Mouse (Mus musculus) heart, embryonic 14.5 days (tissue): ENCODE measurements around the gene Zpbp2. TPM values are rescaled to one million over a fixed set of nuclear protein-coding genes. Genes with fewer than 3 reads are reported as not detected.

Experiments used
- ATAC-seq: fragments of 200-750 bp; cut with Nextera tagmentation; 2 replicates; pipeline ENCODE4 v1.8.0; 2017; ENCODE audit warnings: low read depth, moderate TSS enrichment; ENCODE audit not compliant: insufficient number of reproducible peaks, insufficient read depth, low FRiP score
- H3K27ac ChIP-seq, 2 experiments: fragments of 200-500 bp in 1 of 2; fragments of 300-500 bp in 1 of 2; sonication (generic) in 1 of 2; replicated peaks in 1 of 2; 2 replicates each; pipeline ENCODE4 v1.5.1; 2012 to 2014; ENCODE audit warnings: low read depth in 2 of 2, low read length in 2 of 2, control low read depth in 1 of 2, mild to moderate bottlenecking in 1 of 2, mixed read lengths in 1 of 2; ENCODE audit not compliant: control insufficient read depth in 1 of 2, insufficient read depth in 1 of 2
- H3K27me3 ChIP-seq: fragments of 300-500 bp; sonication (generic); 2 replicates; pipeline ENCODE4 v1.6.1; 2014; ENCODE audit warnings: mild to moderate bottlenecking, low read length, control low read depth; ENCODE audit not compliant: control insufficient read depth, insufficient read depth
- H3K36me3 ChIP-seq: fragments of 300-500 bp; sonication (generic); 2 replicates; pipeline ENCODE4 v1.6.1; 2014; ENCODE audit warnings: mild to moderate bottlenecking, control low read depth, low read length, mixed read lengths; ENCODE audit not compliant: control insufficient read depth, insufficient read depth
- H3K4me1 ChIP-seq, 2 experiments: fragments of 200-500 bp in 1 of 2; fragments of 300-500 bp in 1 of 2; sonication (generic) in 1 of 2; 2 replicates each; pipeline ENCODE4 v1.6.1; 2012 to 2014; ENCODE audit warnings: low read length in 2 of 2, control low read depth in 1 of 2, mixed read lengths in 1 of 2; ENCODE audit not compliant: control insufficient read depth in 2 of 2, insufficient read depth in 2 of 2
- H3K4me2 ChIP-seq: fragments of 300-500 bp; sonication (generic); 2 replicates; pipeline ENCODE4 v1.6.1; 2014; ENCODE audit warnings: mild to moderate bottlenecking, low read length
- H3K4me3 ChIP-seq, 2 experiments: fragments of 200-500 bp in 1 of 2; fragments of 300-500 bp in 1 of 2; sonication (generic) in 1 of 2; 2 replicates each; pipeline ENCODE4 v1.5.1; 2012 to 2014; ENCODE audit warnings: low read length in 2 of 2, mild to moderate bottlenecking in 2 of 2, control low read depth in 1 of 2, low read depth in 1 of 2, moderate library complexity in 1 of 2; ENCODE audit not compliant: control insufficient read depth in 1 of 2, insufficient read depth in 1 of 2
- H3K9ac ChIP-seq: fragments of 300-500 bp; sonication (generic); 2 replicates; pipeline ENCODE4 v1.6.1; 2014; ENCODE audit warnings: mild to moderate bottlenecking, low read length
- H3K9me3 ChIP-seq: fragments of 300-500 bp; sonication (generic); 2 replicates; pipeline ENCODE4 v1.6.1; 2016; ENCODE audit warnings: low read length, control low read depth; ENCODE audit not compliant: control insufficient read depth
- WGBS: fragments of 180-500 bp; shearing (Covaris S2); extraction: QIAGEN DNeasy Blood & Tissue Kit; methylation state at CpG from one replicate; pipeline ENCODE4 v1.1.7; 2014; 5-methylcytosine and 5-hydroxymethylcytosine counted together
- polyA plus RNA-seq: library from polyadenylated mRNA; unstranded; fragments of >200 nt; fragmentation: Nextera tagmentation; extraction: Ambion mirVana; gene quantifications from 2 replicates; pipeline ENCODE4 v1.2.1, GENCODE M21; 2014

Zpbp2 gene
- polyA plus RNA-seq, 1 experiment from 2014 or later = 0.16 TPM

DNA sequence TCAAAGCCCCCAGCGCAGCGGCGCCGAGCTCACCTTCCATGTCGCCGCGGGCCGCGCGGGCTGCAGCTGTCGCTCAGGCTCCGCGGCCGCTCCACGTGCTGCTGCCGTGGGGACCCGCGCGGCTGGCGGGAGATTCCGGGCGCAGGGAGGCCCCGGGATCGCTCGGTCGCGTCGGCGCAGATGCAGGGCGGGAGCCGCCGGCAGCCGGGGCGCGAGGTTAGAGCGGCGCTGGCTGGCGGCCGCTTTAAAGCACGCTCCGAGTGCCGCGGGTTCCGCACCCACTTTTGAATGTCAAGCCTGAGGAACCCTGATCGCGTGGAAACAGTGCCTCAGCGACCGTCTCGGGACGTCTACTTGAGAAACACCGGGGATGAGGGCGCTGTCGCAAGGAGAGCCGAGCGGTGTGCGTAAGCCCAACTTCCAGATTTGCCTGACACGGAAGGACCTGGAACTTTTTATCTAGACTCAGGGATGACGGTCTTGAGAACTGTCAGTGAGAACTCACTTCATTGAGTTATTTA is 5.1 kb upstream of the Zpbp2 start, which contains the start of gene Ikzf3:
TSS of gene Ikzf3 (minus strand) at position 321 of the 521 bp plus-strand sequence.
- ATAC-seq = no peak
- H3K9ac ChIP-seq = peak within 1 kb of the TSS; percentile 59
- WGBS = 1% methylated on average over 58 of the region's 58 CpGs

DNA sequence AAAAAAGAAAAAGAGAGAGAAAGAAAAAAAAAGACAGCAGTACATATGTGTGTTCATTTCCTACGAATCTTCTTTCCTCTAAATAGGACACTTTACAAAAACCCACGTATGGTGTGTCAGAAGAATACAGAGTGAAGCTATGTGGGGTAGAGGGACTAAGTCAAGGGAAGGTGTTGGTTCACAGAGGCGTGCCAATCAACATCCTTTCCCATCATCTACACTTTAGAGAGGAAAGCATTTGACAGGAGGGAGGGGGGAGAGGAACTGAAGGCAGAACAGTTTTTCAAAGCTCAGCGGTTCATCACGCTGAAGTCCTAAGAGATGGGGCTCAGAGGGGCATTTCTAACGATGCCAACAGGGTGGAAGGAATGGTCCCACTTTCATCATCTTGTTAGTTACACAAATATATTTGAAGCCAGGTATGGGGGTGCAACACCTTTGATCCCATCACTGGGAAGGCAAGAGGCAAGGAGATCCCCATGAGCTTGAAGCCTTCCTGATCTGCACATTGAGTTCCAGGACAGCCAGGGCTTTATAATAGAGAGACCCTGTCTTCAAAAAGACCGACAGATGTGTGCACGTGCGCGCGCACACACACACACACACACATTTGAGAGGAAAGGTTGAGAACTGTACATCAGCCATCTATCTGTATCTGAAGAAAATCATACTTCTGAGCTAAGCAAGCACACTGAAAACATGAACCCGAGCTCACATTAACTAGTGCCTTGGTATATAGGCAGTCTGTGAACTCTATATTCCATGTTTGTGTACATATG is 4.2 kb upstream of the Zpbp2 start:
- Histone ChIP-seq H3K4me2 (no peak overlapping the region), H3K36me3 (no peaks in the 10 kb centered on the region), H3K9me3 (no peaks in the 10 kb centered on the region), H3K4me3 (no peak overlapping the region), H3K27me3 (peaks cover 75% of the 10 kb centered on the region), H3K9ac (no peak overlapping the region), H3K4me1 (peaks cover 6 to 12% of the 10 kb centered on the region in 2 experiments; a peak in 3 of 4 replicates), H3K27ac (no peak overlapping the region)
- 44% methylated on average over 12 of the region's 12 CpGs for WGBS
- no peak for ATAC-seq

More for the DNA sequence above, 5.1 kb upstream of the Zpbp2 start, which contains the start of gene Ikzf3:
- peak within 1 kb of the TSS; percentile 86 for H3K4me2 ChIP-seq
- peak within 1 kb of the TSS; percentile 48 for H3K4me3 ChIP-seq
- H3K36me3 ChIP-seq = no peaks in the 10 kb centered on the region
- peaks cover 75% of the 10 kb centered on the region for H3K27me3 ChIP-seq
- no peaks in the 10 kb centered on the region for H3K9me3 ChIP-seq
- H3K27ac ChIP-seq = no peak within 1 kb of the TSS
- H3K4me1 ChIP-seq = peaks cover 3 to 8% of the 10 kb centered on the region in 2 experiments; a peak in 2 of 4 replicates

DNA sequence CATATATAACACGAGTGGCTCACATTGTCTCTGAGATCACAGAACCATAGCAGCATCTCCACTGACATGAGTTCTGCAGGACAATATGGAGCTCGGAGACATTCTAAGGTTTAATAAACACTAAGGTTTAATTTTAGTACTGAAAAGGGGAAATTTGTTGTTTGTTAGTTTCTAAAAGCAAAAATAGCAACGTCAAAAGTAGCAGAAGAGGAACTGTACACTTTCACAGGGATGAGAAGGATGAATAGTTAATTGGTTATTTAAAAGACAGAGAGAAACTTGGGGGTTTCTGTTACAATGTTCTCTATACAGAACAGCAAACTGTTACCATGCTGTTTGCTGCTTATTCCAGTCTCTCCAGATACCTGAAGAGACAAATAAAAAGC is 3.6 kb upstream of the Zpbp2 start:
- H3K4me3 ChIP-seq = no peak overlapping the region
- H3K9me3 ChIP-seq = no peaks in the 10 kb centered on the region
- no peak overlapping the region for H3K9ac ChIP-seq
- no peak overlapping the region for H3K27ac ChIP-seq
- 55% methylated on average over 3 of the region's 3 CpGs for WGBS
- H3K36me3 ChIP-seq = no peaks in the 10 kb centered on the region
- peaks cover 6 to 14% of the 10 kb centered on the region in 2 experiments; a peak in 3 of 4 replicates for H3K4me1 ChIP-seq
- no peak for ATAC-seq
- no peak overlapping the region for H3K4me2 ChIP-seq
- peaks cover 75% of the 10 kb centered on the region for H3K27me3 ChIP-seq

DNA sequence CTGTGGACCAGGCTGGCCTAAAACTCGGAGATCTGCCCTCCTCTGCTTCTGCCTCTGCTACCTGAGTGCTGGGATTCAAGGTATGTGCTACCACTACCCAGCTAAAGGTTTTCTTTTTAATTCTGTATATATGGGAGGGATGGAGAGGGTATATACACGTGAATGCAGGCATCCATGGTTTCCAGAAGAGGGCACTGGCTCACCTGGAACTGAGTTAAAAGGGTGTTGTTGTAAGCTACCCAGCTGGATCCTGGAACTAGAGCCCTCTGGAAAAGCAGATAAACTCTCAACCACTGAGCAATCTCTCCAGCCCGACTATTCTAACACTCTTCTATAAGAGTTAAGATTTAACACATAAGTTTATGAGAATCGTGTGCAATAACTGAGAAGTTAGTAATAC is 1.5 kb upstream of the Zpbp2 start:
- no peak for ATAC-seq
- no peaks in the 10 kb centered on the region for H3K36me3 ChIP-seq
- WGBS = 57% methylated on average over 4 of the region's 4 CpGs
- H3K4me3 ChIP-seq = no peak overlapping the region
- H3K27ac ChIP-seq = no peak overlapping the region
- H3K27me3 ChIP-seq = peaks cover 58% of the 10 kb centered on the region
- peaks cover 6 to 14% of the 10 kb centered on the region in 2 experiments; a peak in 3 of 4 replicates for H3K4me1 ChIP-seq
- H3K9me3 ChIP-seq = no peaks in the 10 kb centered on the region
- H3K9ac ChIP-seq = no peak overlapping the region
- H3K4me2 ChIP-seq = no peak overlapping the region

DNA sequence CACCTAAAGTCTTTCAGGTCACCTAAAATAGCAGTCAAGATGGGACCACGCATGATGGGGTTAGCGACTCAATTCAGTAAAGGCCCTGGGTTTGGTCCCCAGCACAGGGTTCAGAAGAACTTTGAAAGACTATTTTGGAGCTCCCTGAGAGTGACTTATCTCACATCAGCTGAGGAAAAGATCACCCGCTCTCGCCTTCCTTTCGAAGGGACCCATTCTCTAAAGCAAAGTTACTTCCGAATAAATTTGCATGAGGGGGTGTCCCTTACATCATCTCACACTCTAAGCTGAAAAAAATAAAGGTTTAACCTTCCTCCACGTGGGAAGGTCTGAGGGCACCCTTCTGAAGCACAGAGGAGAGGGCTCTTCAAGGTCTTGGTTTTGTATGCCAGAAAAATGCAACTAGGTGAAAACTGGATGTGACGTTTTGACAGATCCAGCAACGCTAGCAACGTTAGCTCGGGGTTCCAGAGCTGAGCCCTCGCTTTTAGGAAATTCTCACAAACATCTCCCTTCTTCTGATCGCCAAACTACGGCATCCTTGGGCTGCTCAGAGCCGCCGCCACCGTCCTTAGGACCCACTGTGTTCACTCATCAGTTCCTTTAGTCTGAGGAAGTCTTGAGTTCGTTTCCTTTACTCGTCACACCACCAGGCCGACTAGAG is 454 bp upstream of the Zpbp2 start:
- ATAC-seq = no peak
- Histone ChIP-seq H3K27ac (no peak overlapping the region), H3K27me3 (peaks cover 51% of the 10 kb centered on the region), H3K9me3 (no peaks in the 10 kb centered on the region), H3K36me3 (no peaks in the 10 kb centered on the region), H3K4me1 (peaks cover 6 to 11% of the 10 kb centered on the region in 2 experiments; a peak in 3 of 4 replicates), H3K4me3 (peak overlapping the region; percentile 82 to 96), H3K4me2 (peak overlapping the region; percentile 86), H3K9ac (peak overlapping the region; percentile 56)
- WGBS = 18% methylated on average over 20 of the region's 20 CpGs

DNA sequence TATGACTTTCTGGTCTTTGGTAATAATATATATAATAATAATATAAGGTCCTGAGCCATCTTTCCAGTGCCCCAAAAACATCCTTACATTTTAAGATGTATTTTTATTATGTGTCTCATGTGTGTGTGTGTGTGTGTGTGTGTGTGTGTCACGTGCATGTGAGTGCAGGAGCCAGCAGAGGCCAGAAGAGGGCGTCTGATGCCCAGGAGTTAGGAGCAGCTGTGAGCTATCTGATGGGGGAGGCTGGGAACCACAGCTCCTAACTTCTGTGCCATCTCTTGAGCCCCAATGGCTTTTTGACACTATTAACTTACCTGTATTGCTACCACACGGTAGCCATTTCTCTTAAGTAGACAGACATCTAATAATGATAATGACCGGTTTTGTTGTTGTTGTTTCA is 3.1 kb downstream of the Zpbp2 start:
- Histone ChIP-seq H3K9me3 (no peaks in the 10 kb centered on the region), H3K27me3 (peaks cover 16% of the 10 kb centered on the region), H3K36me3 (no peaks in the 10 kb centered on the region), H3K27ac (no peak overlapping the region), H3K9ac (no peak overlapping the region), H3K4me3 (no peak overlapping the region), H3K4me1 (peaks cover 6 to 10% of the 10 kb centered on the region in 2 experiments; a peak in 3 of 4 replicates), H3K4me2 (no peak overlapping the region)
- 86% methylated on average over 4 of the region's 4 CpGs for WGBS
- no peak for ATAC-seq

DNA sequence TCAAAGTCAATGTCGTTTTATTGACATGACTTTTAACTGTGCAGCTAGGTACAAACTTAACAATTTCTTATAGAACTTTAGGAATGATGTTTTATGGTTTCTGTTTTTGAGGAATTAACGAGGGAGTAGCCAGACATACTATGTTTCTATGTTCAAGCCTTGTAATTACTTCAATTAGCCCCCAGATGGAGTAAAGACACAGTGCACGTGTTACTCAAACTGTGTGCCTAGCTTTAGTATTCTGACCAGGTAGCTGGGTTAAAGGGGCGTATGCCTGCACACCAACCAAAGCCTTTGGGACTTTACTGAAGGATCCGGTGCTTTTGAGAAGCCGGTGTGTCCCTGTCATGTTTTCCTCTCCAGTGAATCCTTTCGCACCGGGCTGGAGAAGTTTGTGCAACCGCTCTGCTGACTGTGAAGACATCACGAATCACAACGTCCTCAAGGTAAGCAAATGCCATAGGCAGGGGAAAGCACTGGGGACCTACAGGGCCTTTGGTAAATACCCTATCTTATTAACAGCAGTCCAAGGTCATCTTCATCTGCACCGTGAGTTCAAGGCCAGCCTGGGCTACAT is 4.3 kb downstream of the Zpbp2 start:
- Histone ChIP-seq H3K27me3 (0 out of 2 replicates have a peak, but pooled peaks cover 4% of the 10 kb centered on the region), H3K36me3 (no peaks in the 10 kb centered on the region), H3K4me2 (no peak overlapping the region), H3K9ac (no peak overlapping the region), H3K9me3 (no peaks in the 10 kb centered on the region), H3K4me3 (no peak overlapping the region), H3K27ac (no peak overlapping the region), H3K4me1 (peaks cover 6 to 10% of the 10 kb centered on the region in 2 experiments; a peak in 3 of 4 replicates)
- WGBS = 71% methylated on average over 12 of the region's 12 CpGs
- no peak for ATAC-seq
